Mouse (Mus musculus): ENCODE measurements around the gene Gpr62.

GRCm38 (mm10) chr9:106444836-106445235 lies 20.9 kb downstream of the Gpr62 start:
- no peak for TF ChIP-seq CTCF (IDR thresholded peaks at IDR 0.05; ENCODE audit: borderline replicate concordance, control insufficient read depth, extremely low read depth, insufficient read depth, low read length, poor library complexity)
- TF ChIP-seq POLR2A (IDR thresholded peaks at IDR 0.05; ENCODE audit: control insufficient read depth, extremely low read depth, insufficient read depth, low read length, poor library complexity): no peak

All from thymus, adult 2 months (tissue).